Mouse (Mus musculus): ENCODE results near the gene Clcn5.

Gene Clcn5

DNA sequence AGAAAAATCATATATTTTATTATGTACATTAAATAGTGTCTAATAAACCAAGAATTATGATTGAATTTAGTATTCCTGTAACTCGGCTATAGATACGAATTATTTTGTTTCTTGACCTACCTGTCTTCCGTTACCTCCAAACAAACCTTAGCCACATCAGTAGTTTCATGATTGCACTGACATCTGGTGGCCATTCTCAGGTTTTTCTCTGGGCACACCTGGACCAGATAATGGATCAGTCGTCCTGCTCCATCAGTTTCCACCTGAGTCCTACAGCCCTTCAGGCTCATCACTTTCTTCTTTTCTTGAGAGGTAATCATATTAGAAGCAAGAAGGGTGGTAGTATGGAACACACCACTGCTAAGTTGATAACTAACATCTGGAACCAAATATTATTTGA is 169.0 kb downstream of the Clcn5 start:
- peak; percentile 3 for DNase-seq (ENCODE audit: low read depth, low spot score)
- H3K27me3 ChIP-seq (ENCODE audit: control insufficient read depth, insufficient read depth, low read length, poor library complexity, severe bottlenecking): no peaks in the 10 kb centered on the region
- H3K36me3 ChIP-seq (ENCODE audit: control insufficient read depth, insufficient read depth, low read length, poor library complexity, severe bottlenecking): no peaks in the 10 kb centered on the region

DNA sequence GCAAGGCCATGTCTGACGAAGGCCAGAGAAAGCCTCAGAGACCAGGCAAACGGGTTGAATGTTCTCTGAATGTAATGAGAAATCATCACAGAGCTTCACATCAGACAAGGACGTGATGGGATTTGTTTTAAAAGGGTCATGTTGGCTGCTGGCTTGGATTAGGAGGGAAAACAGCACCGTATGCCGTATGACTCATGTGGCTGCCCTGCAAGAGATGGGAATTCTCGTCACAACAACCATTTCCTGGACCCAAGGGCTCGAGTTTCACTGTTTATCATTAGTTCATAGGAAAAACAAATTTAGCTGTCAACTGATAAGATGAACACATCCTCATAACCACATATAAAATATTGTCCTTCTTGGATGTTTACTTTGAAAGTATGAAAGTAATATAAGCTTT is 173.0 kb downstream of the Clcn5 start:
- no peak for DNase-seq (ENCODE audit: low read depth, low spot score)
- Histone ChIP-seq H3K36me3 (ENCODE audit: control insufficient read depth, insufficient read depth, low read length, poor library complexity, severe bottlenecking) (no peaks in the 10 kb centered on the region), H3K27me3 (ENCODE audit: control insufficient read depth, insufficient read depth, low read length, poor library complexity, severe bottlenecking) (no peaks in the 10 kb centered on the region)

DNA sequence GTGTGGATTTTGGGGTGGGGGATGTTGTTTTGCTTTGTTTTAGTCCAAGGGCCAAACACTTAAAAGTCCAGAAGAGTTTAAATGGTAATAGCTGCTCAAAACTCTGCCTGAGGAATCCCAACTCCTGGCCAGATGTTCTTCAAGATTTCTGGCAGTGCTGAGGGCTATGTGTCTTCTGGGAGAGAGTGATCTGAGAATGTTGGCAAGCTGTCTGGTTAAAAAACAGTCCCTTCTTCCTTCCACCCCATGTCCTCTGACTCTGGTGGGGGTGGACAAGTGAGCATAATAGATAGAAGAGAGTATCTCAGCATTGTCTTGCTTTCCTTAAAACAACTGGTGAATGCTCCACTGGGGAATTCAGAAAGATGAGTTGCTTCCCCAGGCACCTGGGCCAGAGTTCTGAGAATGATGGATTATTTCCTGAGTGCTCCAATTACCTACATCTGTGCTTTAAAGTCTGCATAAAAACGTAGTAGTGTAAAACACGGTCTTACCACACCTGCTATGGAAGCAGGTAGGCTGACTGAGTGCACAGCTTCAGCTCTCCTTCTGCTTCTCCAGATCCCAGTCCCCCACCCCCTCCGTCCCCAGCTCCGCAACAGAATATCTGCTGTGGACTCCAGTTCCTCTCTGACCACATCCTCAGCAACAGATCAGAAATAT is 197.4 kb downstream of the Clcn5 start:
- Histone ChIP-seq H3K27me3 (ENCODE audit: control insufficient read depth, insufficient read depth, low read length, poor library complexity, severe bottlenecking) (no peaks in the 10 kb centered on the region), H3K36me3 (ENCODE audit: control insufficient read depth, insufficient read depth, low read length, poor library complexity, severe bottlenecking) (no peaks in the 10 kb centered on the region)
- DNase-seq (ENCODE audit: low read depth, low spot score): no peak

DNA sequence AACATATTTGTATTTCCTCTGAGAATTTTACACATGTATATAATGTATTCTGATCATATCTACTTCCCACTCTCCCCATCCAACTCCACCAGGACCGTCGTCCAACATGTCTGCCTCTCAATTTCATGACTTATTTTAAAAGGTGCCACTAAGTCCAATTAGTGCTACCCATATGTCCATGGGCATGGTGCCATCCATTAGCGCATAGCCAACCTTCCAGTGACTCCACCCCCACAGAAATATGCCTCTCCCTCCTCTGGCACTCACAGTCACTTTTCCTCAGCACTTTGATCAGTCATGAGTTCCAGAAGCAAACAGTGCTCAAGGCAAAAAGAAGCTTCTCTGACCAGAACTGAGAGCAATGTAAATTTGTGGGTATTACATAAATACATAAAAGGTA is 204.3 kb downstream of the Clcn5 start:
- DNase-seq (ENCODE audit: low read depth, low spot score): no peak
- H3K27me3 ChIP-seq (ENCODE audit: control insufficient read depth, insufficient read depth, low read length, poor library complexity, severe bottlenecking): no peaks in the 10 kb centered on the region
- no peaks in the 10 kb centered on the region for H3K36me3 ChIP-seq (ENCODE audit: control insufficient read depth, insufficient read depth, low read length, poor library complexity, severe bottlenecking)

Data from splenic B cell, adult 2 months (primary cell).